Mouse (Mus musculus): ENCODE data around the gene Zfp951.
"Not testable (repeated sequence)": the region's sequence is repeated elsewhere in the genome, so short reads cannot be mapped to it uniquely, and the experiment has no call there.

The Zfp951 gene

GRCm38 (mm10) chr5:104859962-104860525, at the start of gene Zfp951:
Zfp951 (minus strand) TSS chr5:104860070.
- peak; percentile 61 for DNase-seq

DNA sequence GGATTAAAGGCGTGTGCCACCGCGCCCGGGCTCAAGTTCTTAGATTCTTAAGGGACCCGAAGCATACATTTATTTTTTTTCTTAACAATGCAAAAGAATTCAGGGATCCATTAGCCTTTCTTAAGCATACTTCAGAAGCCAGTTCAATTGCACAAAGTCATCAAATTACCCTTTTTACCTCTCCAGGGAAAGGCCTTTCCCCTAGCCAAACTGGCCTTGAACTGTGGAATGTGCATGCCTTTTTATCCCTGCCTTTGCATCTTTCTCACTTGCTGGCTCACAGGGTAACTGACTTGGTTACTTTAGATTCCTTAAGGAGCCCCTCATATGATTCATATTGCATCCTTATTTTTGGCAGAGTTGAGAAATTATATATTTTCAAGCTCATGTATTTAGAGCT, 46.7 kb upstream of the Zfp951 start:
- DNase-seq: not testable (repeated sequence)

GRCm38 (mm10) chr5:104859045-104859961, 567 bp downstream of the Zfp951 start:
- not testable (repeated sequence) for DNase-seq

DNA sequence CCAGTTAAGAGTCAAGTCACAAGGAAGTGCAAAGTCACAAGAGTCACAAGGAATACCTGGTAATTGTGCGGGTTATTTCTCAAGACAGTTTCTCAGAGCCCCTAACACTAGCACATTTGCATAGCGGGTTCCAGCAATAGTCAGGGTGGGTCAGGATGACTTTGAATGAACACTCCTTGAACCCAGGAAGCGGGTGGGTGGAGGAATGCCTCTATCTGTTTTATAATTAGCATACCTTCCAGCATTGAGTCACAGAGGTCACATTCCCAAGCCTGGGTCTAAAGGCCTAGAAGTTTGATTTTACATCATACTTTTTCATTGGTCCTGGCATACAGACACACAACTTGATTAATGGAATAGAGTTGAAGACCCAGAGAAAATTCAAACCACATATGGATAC, 5.3 kb downstream of the Zfp951 start:
- DNase-seq: not testable (repeated sequence)

- no peak for DNase-seq
Observed at GRCm38 (mm10) chr5:104833330-104833729, 26.5 kb downstream of the Zfp951 start.

DNA sequence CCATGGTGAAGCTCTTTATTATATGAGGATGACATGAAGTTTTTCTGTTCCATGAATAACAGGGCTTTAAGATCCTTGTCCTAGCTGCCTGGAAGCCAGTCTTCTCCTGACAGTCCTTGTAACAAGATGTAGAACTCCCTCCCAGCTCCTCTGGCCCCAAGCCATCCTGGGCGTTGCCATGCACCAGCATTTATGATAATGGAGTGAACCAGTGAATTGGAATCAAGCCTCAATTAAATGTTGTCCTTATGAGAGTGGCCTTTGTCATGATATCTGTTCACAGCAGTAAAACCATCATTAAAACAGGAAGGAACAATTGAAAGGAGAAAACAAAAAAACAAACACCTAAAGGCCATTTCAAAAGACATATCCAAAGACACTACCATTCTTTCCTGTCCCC, 30.3 kb downstream of the Zfp951 start:
- DNase-seq: no peak

DNA sequence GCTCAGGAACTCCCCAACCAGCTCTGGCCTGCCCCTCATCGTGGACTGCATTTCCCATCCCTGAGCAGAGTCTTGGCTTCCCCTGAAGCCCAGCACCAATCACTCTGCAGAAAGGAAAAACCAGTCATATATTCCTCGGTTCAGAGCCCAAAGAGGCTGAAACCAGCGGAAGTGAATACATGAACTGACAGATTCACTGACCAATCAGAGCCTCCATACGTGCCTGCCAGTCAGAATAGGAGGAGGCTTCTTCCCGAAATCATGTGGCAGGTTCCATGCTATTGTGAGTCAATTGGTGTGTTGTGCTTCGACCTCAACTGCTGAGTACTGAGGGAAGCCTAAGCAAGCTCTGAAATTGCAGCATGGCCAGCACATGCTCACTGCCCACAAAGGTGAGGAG, 89.7 kb downstream of the Zfp951 start:
- DNase-seq: not testable (repeated sequence)

Data from right cerebral cortex, postnatal 25 days (tissue).